Mouse (Mus musculus) stomach, postnatal 0 days (tissue): Measurements from ENCODE around the gene Pdpr. TPM values are rescaled to one million over a fixed set of nuclear protein-coding genes. Genes with fewer than 3 reads are reported as not detected.
"Not testable (repeated sequence)": the region's sequence is repeated elsewhere in the genome, so short reads cannot be mapped to it uniquely, and the experiment has no call there.

Source experiments
- ATAC-seq: fragments of 200-750 bp; cut with Nextera tagmentation; 2 replicates; pipeline ENCODE4 v1.8.0; 2017; ENCODE audit not compliant: low FRiP score, low TSS enrichment
- DNase-seq: peaks from one replicate; pipeline ENCODE4 v3.0.0-alpha.2; 2016; ENCODE audit warnings: low spot score
- H3K27ac ChIP-seq: fragments of 300-500 bp; sonication (generic); replicated peaks from 2 replicates; pipeline ENCODE4 v1.5.1; 2014; ENCODE audit warnings: mild to moderate bottlenecking, control low read depth
- H3K27me3 ChIP-seq: fragments of 300-500 bp; sonication (generic); 2 replicates; pipeline ENCODE4 v1.6.1; 2014; ENCODE audit warnings: low read length; ENCODE audit not compliant: control insufficient read depth, insufficient read depth
- H3K36me3 ChIP-seq: fragments of 300-500 bp; sonication (generic); 2 replicates; pipeline ENCODE4 v1.6.1; 2014; ENCODE audit warnings: low read length, mixed read lengths; ENCODE audit not compliant: control insufficient read depth, insufficient read depth
- H3K4me1 ChIP-seq: fragments of 300-500 bp; sonication (generic); replicated peaks from 2 replicates; pipeline ENCODE4 v1.6.1; 2014; ENCODE audit warnings: antibody characterized with exemption; ENCODE audit not compliant: control insufficient read depth, insufficient read depth
- H3K4me2 ChIP-seq: fragments of 300-500 bp; sonication (generic); replicated peaks from 2 replicates; pipeline ENCODE4 v1.6.1; 2014; ENCODE audit warnings: low read depth, mild to moderate bottlenecking, control low read depth, moderate library complexity
- H3K4me3 ChIP-seq: fragments of 300-500 bp; sonication (generic); 2 replicates; pipeline ENCODE4 v1.5.1; 2014; ENCODE audit warnings: low read depth, low read length, control low read depth
- H3K9ac ChIP-seq: fragments of 300-500 bp; sonication (generic); 2 replicates; pipeline ENCODE4 v1.6.1; 2014; ENCODE audit warnings: mild to moderate bottlenecking, low read length, control low read depth, mixed read lengths
- H3K9me3 ChIP-seq: fragments of 300-500 bp; sonication (generic); 2 replicates; pipeline ENCODE4 v1.6.1; 2016; ENCODE audit warnings: low read length; ENCODE audit not compliant: control insufficient read depth
- CTCF ChIP-seq: IDR thresholded peaks from 2 replicates; pipeline ENCODE4 v1.5.1; 2016; ENCODE audit warnings: antibody characterized with exemption, low read depth, mild to moderate bottlenecking, moderate library complexity
- EP300 ChIP-seq: optimal IDR thresholded peaks from 2 replicates; pipeline ENCODE3; 2016; ENCODE audit warnings: antibody characterized with exemption
- WGBS: fragments of 180-500 bp; shearing (Covaris S2); extraction: QIAGEN DNeasy Blood & Tissue Kit; methylation state at CpG from one replicate; pipeline ENCODE4 v1.1.7; 2014; 5-methylcytosine and 5-hydroxymethylcytosine counted together
- polyA plus RNA-seq: library from polyadenylated mRNA; unstranded; fragments of >200 nt; fragmentation: Nextera tagmentation; extraction: Ambion mirVana; gene quantifications from 2 replicates; pipeline ENCODE4 v1.2.1, GENCODE M21; 2015

Pdpr gene
- polyA plus RNA-seq, 1 experiment from 2014 or later, result 5.8 TPM

- H3K27me3 ChIP-seq, result no peaks in the 10 kb centered on the region
- no peaks in the 10 kb centered on the region for H3K4me1 ChIP-seq
- ATAC-seq (no peak), DNase-seq (no peak)
- peaks cover 4% of the 10 kb centered on the region for H3K36me3 ChIP-seq
- H3K27ac ChIP-seq, result no peak overlapping the region
- no peaks in the 10 kb centered on the region for H3K9me3 ChIP-seq
- 95% methylated on average over 5 of the region's 5 CpGs for WGBS
- H3K9ac ChIP-seq, result no peak overlapping the region
- no peak for TF ChIP-seq CTCF
- TF ChIP-seq EP300, result no peak
- H3K4me3 ChIP-seq, result no peak overlapping the region
- no peak overlapping the region for H3K4me2 ChIP-seq
These were observed 20.5 kb downstream of the Pdpr start for GRCm38 (mm10) chr8:111114891-111115290.

- Histone ChIP-seq H3K4me1 (no peaks in the 10 kb centered on the region), H3K4me2 (no peak overlapping the region), H3K27me3 (no peaks in the 10 kb centered on the region), H3K9me3 (no peaks in the 10 kb centered on the region), H3K4me3 (no peak overlapping the region), H3K27ac (no peak overlapping the region), H3K36me3 (peaks cover 16% of the 10 kb centered on the region), H3K9ac (no peak overlapping the region)
- ATAC-seq (no peak), DNase-seq (no peak)
- TF ChIP-seq CTCF, result no peak
- TF ChIP-seq EP300, result no peak
- 94% methylated on average over 3 of the region's 3 CpGs for WGBS
These were observed 25.1 kb downstream of the Pdpr start for GRCm38 (mm10) chr8:111119481-111119880.

DNA sequence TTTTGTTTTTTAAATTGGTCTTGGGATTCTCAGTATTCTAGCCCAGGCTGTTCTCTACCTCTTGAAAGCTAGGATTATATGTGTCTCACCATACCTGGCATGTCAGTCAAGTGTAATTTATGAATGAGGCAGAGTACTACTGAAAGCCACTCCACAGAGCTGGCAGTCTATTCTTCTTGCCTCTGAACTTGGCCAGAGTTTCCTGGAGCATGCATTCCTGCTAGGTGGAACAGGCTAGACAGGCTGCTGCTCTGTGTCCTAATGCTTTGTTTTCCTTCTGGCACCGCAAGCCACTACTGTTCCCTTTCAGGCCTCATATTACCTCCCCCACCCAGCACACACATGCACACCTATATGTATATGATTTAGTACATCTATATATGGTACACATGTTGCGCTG is 36.3 kb downstream of the Pdpr start:
- H3K27me3 ChIP-seq, result no peaks in the 10 kb centered on the region
- no peaks in the 10 kb centered on the region for H3K9me3 ChIP-seq
- H3K9ac ChIP-seq, result no peak overlapping the region
- H3K27ac ChIP-seq, result no peak overlapping the region
- no peak overlapping the region for H3K4me3 ChIP-seq
- TF ChIP-seq EP300 (no peak), CTCF (no peak)
- no peak for DNase-seq
- H3K4me2 ChIP-seq, result no peak overlapping the region
- 74% methylated on average over 2 of the region's 2 CpGs for WGBS
- peaks cover 16% of the 10 kb centered on the region for H3K36me3 ChIP-seq
- no peaks in the 10 kb centered on the region for H3K4me1 ChIP-seq
- ATAC-seq, result no peak

DNA sequence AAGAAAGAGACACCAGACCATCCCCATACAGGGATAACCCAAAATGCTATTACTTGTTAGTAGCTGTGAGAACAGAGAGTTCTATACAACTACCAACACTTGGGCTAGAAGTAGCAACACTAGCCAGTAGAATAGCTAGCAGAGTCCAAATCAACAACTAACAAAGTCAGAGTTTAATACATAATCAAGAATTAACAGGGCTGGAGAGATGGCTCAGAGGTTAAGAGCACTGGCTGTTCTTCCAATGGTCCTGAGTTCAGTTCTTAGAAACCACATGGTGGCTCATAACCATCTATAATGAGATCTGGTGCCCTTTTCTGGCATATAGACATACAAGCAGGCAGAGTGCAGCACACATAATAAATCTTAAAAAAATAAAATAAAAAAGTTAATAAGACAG is 48.1 kb downstream of the Pdpr start:
- ATAC-seq (no peak), DNase-seq (no peak)
- Histone ChIP-seq H3K4me2 (no peak overlapping the region), H3K9ac (no peak overlapping the region), H3K27me3 (no peaks in the 10 kb centered on the region), H3K9me3 (no peaks in the 10 kb centered on the region), H3K4me3 (no peak overlapping the region), H3K36me3 (no peaks in the 10 kb centered on the region; the same call in 1 of the 2 replicates), H3K27ac (no peak overlapping the region), H3K4me1 (no peaks in the 10 kb centered on the region)
- TF ChIP-seq EP300 (no peak), CTCF (no peak)

DNA sequence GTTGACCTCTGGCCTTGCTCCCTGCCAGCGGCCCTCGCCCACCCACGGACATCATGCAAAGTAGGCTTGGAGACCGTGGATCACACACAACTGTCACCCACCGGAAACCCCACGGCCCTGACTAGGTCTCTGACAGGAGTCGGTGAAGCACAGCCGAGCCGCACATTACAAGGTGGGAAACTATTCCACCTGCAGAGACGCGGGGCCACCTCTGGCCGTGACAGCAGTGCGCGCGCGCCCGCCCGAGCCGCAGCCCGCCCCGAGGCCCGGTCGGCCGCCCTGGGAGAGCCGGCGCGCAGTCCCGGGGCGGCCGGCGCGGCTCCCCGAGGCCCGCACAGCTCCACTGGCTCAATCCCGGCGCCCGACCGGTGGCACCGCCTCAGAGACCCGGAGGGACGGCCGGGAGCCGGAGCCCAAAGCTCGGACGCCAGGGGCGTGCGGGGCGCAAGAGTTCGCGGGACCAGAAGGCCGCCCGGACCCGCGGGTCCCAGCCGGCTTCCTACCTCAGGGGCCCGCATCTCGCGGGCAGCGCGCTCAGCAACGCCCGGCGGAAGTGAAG is 50.5 kb downstream of the Pdpr start:
- H3K27ac ChIP-seq, result not testable (repeated sequence)
- ATAC-seq (peak; percentile 82), DNase-seq (peak; percentile 52)

GRCm38 (mm10) chr8:111145460-111146012 is 51.1 kb downstream of the Pdpr start:
- H3K27ac ChIP-seq, result peak overlapping the region; percentile 69; the same call in 1 of the 2 replicates
- peak overlapping the region; percentile 65 for H3K4me3 ChIP-seq
- DNase-seq (peak; percentile 97), ATAC-seq (peak; percentile 96)
- not testable (repeated sequence) for H3K36me3 ChIP-seq, H3K4me1 ChIP-seq, H3K9me3 ChIP-seq, H3K27me3 ChIP-seq
- WGBS, result 0% methylated on average over 57 of the region's 74 CpGs
- H3K9ac ChIP-seq, result peak overlapping the region; percentile 78
- peak overlapping the region; percentile 76 for H3K4me2 ChIP-seq

More for the DNA sequence above, 50.5 kb downstream of the Pdpr start:
- peak overlapping the region; percentile 64 for H3K9ac ChIP-seq
- peak overlapping the region; percentile 65 for H3K4me3 ChIP-seq
- H3K27me3 ChIP-seq, H3K4me1 ChIP-seq, H3K36me3 ChIP-seq, H3K9me3 ChIP-seq: not testable (repeated sequence)
- under 1% methylated on average over 49 of the region's 63 CpGs for WGBS
- peak overlapping the region; percentile 67 for H3K4me2 ChIP-seq
